Mouse (Mus musculus) left cerebral cortex, adult 2 months (tissue): ENCODE results near the gene Cnot9. TPM values are rescaled to one million over a fixed set of nuclear protein-coding genes. Genes with fewer than 3 reads are reported as not detected.
"Not testable (repeated sequence)": the region's sequence is repeated elsewhere in the genome, so short reads cannot be mapped to it uniquely, and the experiment has no call there.

ENCODE experiments used
- DNase-seq, 2 experiments: peaks; one replicate each; pipeline ENCODE4 v3.0.0; 2021 to 2022; ENCODE audit warnings: low spot score in 2 of 2, mixed read lengths in 1 of 2; ENCODE audit errors: extremely low spot score in 1 of 2
- H3K27ac ChIP-seq: fragments of 200-600 bp; 2 replicates; pipeline ENCODE4 v1.8.1; 2022
- H3K4me3 ChIP-seq: fragments of 200-600 bp; 2 replicates; pipeline ENCODE4 v1.8.1; 2022
- CTCF ChIP-seq: fragments of 200-600 bp; IDR thresholded peaks from 2 replicates; pipeline ENCODE4 v1.8.1; 2022; ENCODE audit warnings: antibody characterized with exemption, mild to moderate bottlenecking, moderate library complexity
- intact Hi-C: fragments of 180-260 bp; cut with DNase I; formaldehyde crosslinking; loops from one replicate; pipeline ENCODE4 v1.15.1; 2025
- long read RNA-seq, 2 experiments: library from polyadenylated mRNA; stranded (forward); transcript quantifications; one replicate each; pipeline ENCODE4 v2.0.0; 2021; ENCODE audit warnings: borderline mapping rate in 2 of 2
- total RNA-seq, 2 experiments: library from RNA; stranded (reverse); gene quantifications; 2 replicates each; pipeline ENCODE4 v1.2.3; 2021

Cnot9 gene
- 10 to 100 TPM; 26.6 to 27.0 TPM for total RNA-seq
- long read RNA-seq, experiment 1, transcript Cnot9-201 (8 exons, 3,268 nt) = major isoform, 19 of 29 reads
- long read RNA-seq, experiment 1, partial matches to known transcripts = 2 of 29 reads
- long read RNA-seq, experiment 1, other reads (novel, unspliced or antisense) = 8 of 29 reads
- long read RNA-seq, experiment 2, transcript Cnot9-201 (8 exons, 3,268 nt) = major isoform, 10 of 15 reads
- long read RNA-seq, experiment 2, partial matches to known transcripts = 0 of 15 reads
- long read RNA-seq, experiment 2, other reads (novel, unspliced or antisense) = 5 of 15 reads

- no peak for TF ChIP-seq CTCF
These were observed at the start of gene Cnot9 for GRCm38 (mm10) chr1:74505721-74506464. Gene Cnot9 (plus strand): TSS chr1:74506058.

DNA sequence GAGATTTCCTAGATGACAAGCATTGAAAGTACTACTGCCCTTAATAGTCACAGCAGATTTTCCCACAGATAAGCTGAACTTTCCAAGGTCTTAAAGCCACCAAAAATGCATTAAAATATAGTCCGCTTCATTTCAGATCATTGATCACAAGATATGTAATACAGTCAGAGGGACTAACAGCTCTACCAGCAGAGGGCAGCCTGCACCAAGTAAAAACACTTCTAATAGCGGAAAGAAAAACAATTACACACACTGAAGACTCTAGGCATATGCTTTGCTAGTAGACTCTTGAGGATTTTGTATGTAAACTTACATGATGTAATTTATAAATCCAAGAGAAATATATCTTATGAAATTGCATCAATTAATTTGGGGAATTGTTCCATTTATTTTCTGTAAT is 45.6 kb upstream of the Cnot9 start:
- peak; percentile 33 to 57 for DNase-seq
- H3K4me3 ChIP-seq = no peak overlapping the region
- peak; percentile 76 for TF ChIP-seq CTCF
- no peak overlapping the region for H3K27ac ChIP-seq
- intact Hi-C loops = loop anchor here (2.0 kb wide), 1 partner anchor 301 kb away; no protein-coding TSS in a partner anchor

More at GRCm38 (mm10) chr1:74505721-74506464, at the start of gene Cnot9:
- peak; percentile 100 for DNase-seq
- Histone ChIP-seq H3K4me3 (peak within 1 kb of the TSS; percentile 77), H3K27ac (peak within 1 kb of the TSS; percentile 93)
- intact Hi-C loops = loop anchor here (5.0 kb wide), 1 partner anchor 81 kb away; the partner anchor contains the start of genes Bcs1l and Zfp142

- H3K27ac ChIP-seq = no peak overlapping the region
- H3K4me3 ChIP-seq = no peak overlapping the region
- intact Hi-C loops = no loop called here
- no peak for TF ChIP-seq CTCF
- no peak for DNase-seq
These were observed 20.1 kb upstream of the Cnot9 start for GRCm38 (mm10) chr1:74485792-74486191.

DNA sequence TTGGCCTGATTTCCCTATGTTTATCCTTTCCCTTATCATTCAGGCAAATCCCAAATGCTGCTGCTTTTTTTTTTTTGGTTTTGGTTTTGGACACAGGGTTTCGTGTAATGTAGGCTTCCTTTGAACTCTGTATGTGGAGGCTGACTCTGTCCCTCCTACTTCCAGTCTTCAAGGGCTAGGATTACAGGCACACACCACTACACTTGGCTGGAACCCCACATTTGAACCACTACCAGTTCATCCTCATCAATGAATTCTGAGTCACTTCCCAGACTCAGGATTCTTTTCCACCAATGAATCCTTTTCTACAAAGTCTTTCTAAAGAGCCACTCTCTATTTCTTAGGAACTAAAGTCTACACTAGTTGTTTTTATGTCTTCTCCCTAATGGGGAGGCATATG is 4.8 kb upstream of the Cnot9 start:
- no peak for TF ChIP-seq CTCF
- no peak for DNase-seq
- H3K27ac ChIP-seq = no peak overlapping the region
- intact Hi-C loops = no loop called here
- no peak overlapping the region for H3K4me3 ChIP-seq

GRCm38 (mm10) chr1:74505393-74505720 is 501 bp upstream of the Cnot9 start:
- TF ChIP-seq CTCF = no peak
- H3K4me3 ChIP-seq = peak overlapping the region; percentile 77
- intact Hi-C loops = loop anchor here (5.0 kb wide), 1 partner anchor 82 kb away; the partner anchor contains the start of genes Bcs1l and Zfp142
- H3K27ac ChIP-seq = peak overlapping the region; percentile 54; the same call in 1 of the 2 replicates
- no peak for DNase-seq

DNA sequence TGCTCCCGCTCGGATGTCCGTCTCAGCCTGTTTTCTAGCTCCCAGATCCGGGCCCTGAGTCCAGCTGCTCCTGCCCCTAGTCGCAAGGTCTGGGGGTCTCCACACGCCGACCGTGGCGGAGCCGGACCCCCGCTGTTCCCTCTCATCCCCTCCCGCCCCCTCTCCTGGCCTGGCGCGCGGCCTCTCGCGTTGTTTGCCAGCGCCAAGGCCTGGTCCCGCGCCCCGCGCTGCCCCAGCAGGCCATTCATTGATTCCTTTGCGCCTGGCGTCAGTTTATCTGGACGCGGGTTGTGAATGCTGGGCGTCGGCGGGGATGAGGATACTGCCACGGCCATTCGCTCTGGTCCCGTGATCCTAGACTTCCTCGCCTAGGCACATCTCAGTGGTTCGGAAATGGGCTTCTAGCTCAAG is 618 bp downstream of the Cnot9 start:
- TF ChIP-seq CTCF = no peak
- DNase-seq = peak in 1 of 2 experiments; percentile 45
- Histone ChIP-seq H3K27ac (peak overlapping the region; percentile 93), H3K4me3 (peak overlapping the region; percentile 77)
- intact Hi-C loops = loop anchor here (5.0 kb wide), 1 partner anchor 81 kb away; the partner anchor contains the start of genes Bcs1l and Zfp142

DNA sequence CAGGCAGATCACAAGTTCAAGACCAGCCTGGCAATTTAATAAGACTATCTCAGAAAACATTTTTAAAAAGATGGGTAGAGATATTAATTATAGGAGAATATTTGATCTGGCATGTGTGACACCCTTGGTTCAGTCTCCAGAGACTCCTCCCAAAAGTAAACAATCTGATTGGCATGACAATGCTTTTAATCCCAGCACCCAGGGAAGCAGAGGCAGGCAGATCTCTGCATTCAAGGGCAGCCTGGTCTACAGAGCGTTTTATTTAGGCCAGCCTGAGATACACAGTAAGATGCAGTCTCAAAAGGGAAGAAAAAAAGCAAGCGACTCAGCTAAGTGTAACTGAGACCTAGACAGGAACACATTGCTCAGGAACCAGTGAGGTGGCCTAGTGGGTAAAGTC is 1.9 kb downstream of the Cnot9 start:
- no peak for TF ChIP-seq CTCF
- no peak for DNase-seq
- intact Hi-C loops = loop anchor here (5.0 kb wide), 1 partner anchor 80 kb away; the partner anchor contains the start of genes Bcs1l and Zfp142
- no peak overlapping the region for H3K4me3 ChIP-seq
- no peak overlapping the region for H3K27ac ChIP-seq

GRCm38 (mm10) chr1:74511306-74511705 is 5.4 kb downstream of the Cnot9 start:
- no peak for TF ChIP-seq CTCF
- H3K4me3 ChIP-seq = no peak overlapping the region
- no peak for DNase-seq
- intact Hi-C loops = no loop called here
- no peak overlapping the region for H3K27ac ChIP-seq

- H3K27ac ChIP-seq, DNase-seq, intact Hi-C loops: not testable (repeated sequence)
These were observed 7.1 kb downstream of the Cnot9 start for GRCm38 (mm10) chr1:74512999-74513398.

GRCm38 (mm10) chr1:74519875-74520274 is 14.0 kb downstream of the Cnot9 start:
- intact Hi-C loops = no loop called here
- Histone ChIP-seq H3K27ac (no peak overlapping the region), H3K4me3 (no peak overlapping the region)
- DNase-seq = no peak
- TF ChIP-seq CTCF = no peak

More at GRCm38 (mm10) chr1:74512999-74513398, 7.1 kb downstream of the Cnot9 start:
- not testable (repeated sequence) for H3K4me3 ChIP-seq

DNA sequence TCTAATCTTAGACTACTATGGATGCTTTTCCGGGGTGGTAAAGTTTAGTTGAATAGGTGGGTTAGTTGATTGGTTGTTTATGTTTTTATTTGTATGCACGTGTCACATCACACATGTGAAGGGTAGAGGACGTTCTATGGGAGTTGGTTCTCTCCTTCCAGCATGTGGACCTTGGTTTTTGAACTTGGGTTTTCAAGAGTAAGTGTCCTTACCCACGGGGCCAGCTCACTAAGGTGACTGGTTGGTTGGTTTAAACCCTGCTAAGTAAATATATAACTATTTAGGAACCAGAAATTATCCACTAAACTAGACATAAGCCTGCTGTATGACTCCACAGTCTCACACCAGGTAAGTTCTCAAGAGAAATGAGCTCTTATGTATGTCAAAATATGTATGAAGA is 18.9 kb downstream of the Cnot9 start:
- no peak overlapping the region for H3K27ac ChIP-seq
- TF ChIP-seq CTCF = no peak
- H3K4me3 ChIP-seq = no peak overlapping the region
- no peak for DNase-seq
- intact Hi-C loops = no loop called here

- Histone ChIP-seq H3K27ac (no peak overlapping the region), H3K4me3 (no peak overlapping the region)
- no peak for TF ChIP-seq CTCF
- intact Hi-C loops = no loop called here
- no peak for DNase-seq
These were observed 22.7 kb downstream of the Cnot9 start for GRCm38 (mm10) chr1:74528589-74528988.
